Mouse (Mus musculus) hematopoietic stem cell, adult 5-6 weeks (primary cell): ENCODE measurements around the gene Sult6b2. TPM values are rescaled to one million over a fixed set of nuclear protein-coding genes. Genes with fewer than 3 reads are reported as not detected.

Experiments used
- total RNA-seq: library from RNA; stranded (forward); fragments of 172-1452, 232-1000 nt; gene quantifications from 2 replicates; pipeline ENCODE4 v1.2.3, GENCODE M21; 2017

Gene Sult6b2
- total RNA-seq, 1 experiment from 2014 or later: not detected

Other genes with a start within 250 kb of the Sult6b2 start
- gene Kcnj8, start 232.9 kb downstream of the Sult6b2 start, total RNA-seq: 0.65 TPM in 1 of 2 replicates, not detected in the other
- not detected in 2 replicates for gene Abcc9, start 102.2 kb downstream of the Sult6b2 start, total RNA-seq
- gene Cmas, start 47.8 kb downstream of the Sult6b2 start, total RNA-seq: 78.5 and 109 TPM in 2 replicates
- gene St8sia1, start 159.9 kb upstream of the Sult6b2 start, total RNA-seq: 0.65 and 1.8 TPM in 2 replicates